Mouse (Mus musculus) liver, embryonic 15.5 days (tissue): ENCODE measurements at regions not wholly inside any gene's neighbourhood (a gene's known extent, or its start where the extent isn't known, plus 50 kb on each side); places are given as distances from the start of the nearest gene placed in this dataset.

Experiments
- ATAC-seq: fragments of 200-750 bp; cut with Nextera tagmentation; 2 replicates; pipeline ENCODE4 v1.8.0; 2017; ENCODE audit warnings: moderate number of reproducible peaks, mild to moderate bottlenecking, moderate library complexity; ENCODE audit not compliant: insufficient read depth
- H3K27ac ChIP-seq: fragments of 300-500 bp; sonication (generic); replicated peaks from 2 replicates; pipeline ENCODE4 v1.5.1; 2015; ENCODE audit warnings: mild to moderate bottlenecking, inconsistent platforms
- H3K27me3 ChIP-seq: fragments of 300-500 bp; sonication (generic); 2 replicates; pipeline ENCODE4 v1.6.1; 2015; ENCODE audit warnings: mild to moderate bottlenecking, inconsistent platforms
- H3K36me3 ChIP-seq: fragments of 300-500 bp; sonication (generic); replicated peaks from 2 replicates; pipeline ENCODE4 v1.6.1; 2015; ENCODE audit warnings: moderate library complexity, mild to moderate bottlenecking, inconsistent platforms
- H3K4me1 ChIP-seq: fragments of 300-500 bp; sonication (generic); replicated peaks from 2 replicates; pipeline ENCODE4 v1.6.1; 2015; ENCODE audit warnings: inconsistent platforms
- H3K4me2 ChIP-seq: fragments of 300-500 bp; sonication (generic); 2 replicates; pipeline ENCODE4 v1.6.1; 2015; ENCODE audit warnings: moderate library complexity, mild to moderate bottlenecking, inconsistent platforms
- H3K4me3 ChIP-seq: fragments of 300-500 bp; sonication (generic); replicated peaks from 2 replicates; pipeline ENCODE4 v1.5.1; 2015; ENCODE audit warnings: mild to moderate bottlenecking, inconsistent platforms
- H3K9ac ChIP-seq: fragments of 300-500 bp; sonication (generic); 2 replicates; pipeline ENCODE4 v1.6.1; 2015; ENCODE audit warnings: moderate library complexity, mild to moderate bottlenecking, inconsistent platforms
- H3K9me3 ChIP-seq: fragments of 300-500 bp; sonication (generic); replicated peaks from 2 replicates; pipeline ENCODE4 v1.6.1; 2016; ENCODE audit warnings: inconsistent platforms
- WGBS: fragments of 180-500 bp; shearing (Covaris S2); methylation state at CpG from one replicate; pipeline ENCODE4 v1.1.7; 2015; ENCODE audit warnings: mixed read lengths; ENCODE audit not compliant: insufficient replicate concordance; 5-methylcytosine and 5-hydroxymethylcytosine counted together

DNA sequence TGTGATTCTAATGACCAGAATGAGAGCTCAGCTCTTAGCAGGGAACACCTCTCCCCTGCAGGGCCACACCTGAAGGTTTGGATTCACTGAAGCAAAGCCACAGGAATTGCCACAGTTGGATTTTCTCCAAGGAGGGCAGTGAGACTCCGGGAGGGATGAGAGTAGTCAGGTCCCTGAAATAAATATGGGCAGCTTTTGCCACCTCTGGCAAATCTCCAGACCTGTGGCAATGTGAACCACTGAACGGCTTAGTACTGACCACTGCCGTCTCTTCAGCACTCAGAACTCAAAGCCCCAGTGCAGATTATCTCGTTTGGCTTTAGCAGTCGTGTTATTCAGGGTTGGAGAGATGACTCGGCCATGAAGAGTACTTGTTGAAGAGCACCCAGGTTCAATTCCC lies 66.9 kb upstream of the Slc2a1 start:
- no peak for ATAC-seq
- Histone ChIP-seq H3K9me3 (no peaks in the 10 kb centered on the region), H3K36me3 (no peaks in the 10 kb centered on the region), H3K9ac (peak overlapping the region; percentile 33), H3K27ac (peak overlapping the region; percentile 99), H3K4me1 (peaks cover 69% of the 10 kb centered on the region), H3K4me3 (no peak overlapping the region), H3K4me2 (peak overlapping the region; percentile 65), H3K27me3 (peaks cover 13% of the 10 kb centered on the region; the same call in 1 of the 2 replicates)
- 60% methylated on average over 6 of the region's 6 CpGs for WGBS

DNA sequence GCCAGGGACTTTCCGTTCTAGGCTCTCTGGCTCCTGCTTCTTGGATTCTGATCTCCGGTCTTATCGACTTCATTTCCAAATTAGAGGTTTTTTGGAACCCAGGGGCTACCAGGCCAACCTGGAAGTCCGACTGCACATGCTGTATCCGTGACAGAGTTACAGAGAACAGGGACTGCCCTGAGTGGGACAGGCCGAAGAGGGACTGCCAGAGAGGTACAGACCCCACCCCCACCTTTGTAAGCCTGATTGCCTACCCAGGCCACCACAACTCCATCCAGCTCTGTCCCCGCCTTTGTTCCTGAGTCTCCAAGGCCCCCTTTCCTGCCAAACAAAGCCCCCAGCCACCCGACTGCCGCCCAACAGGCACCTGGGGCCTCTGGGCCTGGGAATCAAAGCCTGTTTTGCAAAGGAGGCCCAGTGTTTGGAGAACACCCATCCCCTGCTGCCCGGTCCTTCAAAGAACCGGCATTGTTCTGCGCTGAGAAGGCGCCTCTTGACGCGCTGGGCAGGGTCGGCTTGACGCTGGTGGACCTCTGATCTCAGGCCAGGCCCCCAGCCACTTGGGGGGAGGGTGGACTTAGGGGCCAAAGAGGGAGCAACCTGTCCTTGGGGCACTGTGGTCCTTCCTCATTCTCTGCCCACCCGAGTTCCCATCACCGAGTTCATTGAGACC lies 64.4 kb upstream of the Slc2a1 start:
- WGBS = 77% methylated on average over 19 of the region's 19 CpGs
- no peaks in the 10 kb centered on the region for H3K9me3 ChIP-seq
- H3K27me3 ChIP-seq = peaks cover 13% of the 10 kb centered on the region; the same call in 1 of the 2 replicates
- H3K4me1 ChIP-seq = peaks cover 61% of the 10 kb centered on the region
- H3K4me3 ChIP-seq = no peak overlapping the region
- no peak for ATAC-seq
- H3K4me2 ChIP-seq = no peak overlapping the region
- no peaks in the 10 kb centered on the region for H3K36me3 ChIP-seq
- H3K27ac ChIP-seq = peak overlapping the region; percentile 38; the same call in 1 of the 2 replicates
- H3K9ac ChIP-seq = no peak overlapping the region

DNA sequence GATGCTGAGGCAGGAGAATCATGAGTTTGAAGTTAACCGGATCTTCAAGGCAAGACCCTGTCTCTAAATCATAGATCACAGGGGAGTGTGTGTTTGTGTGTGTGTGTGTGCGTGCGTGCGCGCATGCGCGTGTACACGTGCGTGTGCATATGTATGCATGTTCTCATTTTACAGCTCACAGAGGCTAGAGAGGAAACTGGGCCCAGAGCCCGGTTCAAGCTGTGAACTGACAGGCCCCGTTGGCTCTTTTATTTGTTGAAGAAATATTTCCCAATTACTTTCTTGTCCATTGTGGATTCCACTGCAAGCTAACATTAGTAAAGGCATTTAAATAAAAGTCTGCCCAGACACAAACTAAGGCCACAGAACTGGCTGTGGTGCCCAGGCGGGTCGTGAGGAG lies 63.7 kb upstream of the Slc2a1 start:
- H3K36me3 ChIP-seq = no peaks in the 10 kb centered on the region
- H3K4me2 ChIP-seq = no peak overlapping the region
- WGBS = 87% methylated on average over 13 of the region's 13 CpGs
- no peak overlapping the region for H3K4me3 ChIP-seq
- H3K27ac ChIP-seq = peak overlapping the region; percentile 26
- H3K4me1 ChIP-seq = peaks cover 64% of the 10 kb centered on the region
- peaks cover 13% of the 10 kb centered on the region; the same call in 1 of the 2 replicates for H3K27me3 ChIP-seq
- no peaks in the 10 kb centered on the region for H3K9me3 ChIP-seq
- no peak overlapping the region for H3K9ac ChIP-seq
- no peak for ATAC-seq

DNA sequence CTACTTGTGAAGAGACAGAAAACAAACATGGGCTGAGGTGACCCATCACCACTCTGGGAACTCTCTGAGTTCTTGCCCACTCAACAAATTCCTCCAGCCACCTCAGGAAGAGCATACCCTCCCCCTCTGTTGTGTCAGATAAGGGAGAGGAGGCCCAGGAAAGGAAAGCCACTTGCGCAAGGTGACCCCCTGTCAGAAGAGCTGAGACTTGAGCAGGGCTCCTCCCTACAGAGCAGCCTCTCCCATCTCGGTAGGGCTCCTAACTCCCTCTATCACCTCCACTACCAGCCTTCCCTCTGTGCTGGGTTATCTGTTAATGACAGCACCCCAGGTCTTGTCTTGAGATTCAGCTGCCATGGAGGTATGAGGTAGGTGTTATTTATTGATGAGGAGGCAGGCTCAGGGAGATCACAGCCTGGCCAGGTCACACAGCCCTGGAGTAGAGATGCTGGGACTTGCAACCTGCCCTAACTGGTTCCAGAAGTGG lies 57.6 kb upstream of the Slc2a1 start:
- Histone ChIP-seq H3K4me3 (peak overlapping the region; percentile 45), H3K9me3 (no peaks in the 10 kb centered on the region), H3K9ac (peak overlapping the region; percentile 58), H3K4me2 (peak overlapping the region; percentile 52), H3K4me1 (peaks cover 86% of the 10 kb centered on the region), H3K27ac (peak overlapping the region; percentile 99), H3K27me3 (peaks cover 2% of the 10 kb centered on the region; the same call in 1 of the 2 replicates), H3K36me3 (no peaks in the 10 kb centered on the region)
- ATAC-seq = peak; percentile 97
- 11% methylated on average over 2 of the region's 2 CpGs for WGBS

- peak overlapping the region; percentile 99 for H3K27ac ChIP-seq
- peaks cover 82% of the 10 kb centered on the region for H3K4me1 ChIP-seq
- H3K36me3 ChIP-seq = no peaks in the 10 kb centered on the region
- H3K4me2 ChIP-seq = peak overlapping the region; percentile 50
- no peak overlapping the region for H3K4me3 ChIP-seq
- peak overlapping the region; percentile 36 for H3K9ac ChIP-seq
- 41% methylated on average over 3 of the region's 3 CpGs for WGBS
- peaks cover 17% of the 10 kb centered on the region; the same call in 1 of the 2 replicates for H3K27me3 ChIP-seq
- H3K9me3 ChIP-seq = no peaks in the 10 kb centered on the region
- no peak for ATAC-seq
These were observed 56.0 kb upstream of the Slc2a1 start for GRCm38 (mm10) chr4:119052537-119052936.

GRCm38 (mm10) chr4:119053241-119053640 lies 55.3 kb upstream of the Slc2a1 start:
- Histone ChIP-seq H3K4me3 (0 out of 2 replicates have a peak overlapping the region, but pooled peaks have one; percentile 15), H3K4me2 (peak overlapping the region; percentile 50), H3K9ac (peak overlapping the region; percentile 36), H3K4me1 (peaks cover 79% of the 10 kb centered on the region), H3K36me3 (no peaks in the 10 kb centered on the region), H3K27ac (peak overlapping the region; percentile 99), H3K9me3 (no peaks in the 10 kb centered on the region), H3K27me3 (peaks cover 22% of the 10 kb centered on the region)
- ATAC-seq = no peak
- 64% methylated on average over 4 of the region's 4 CpGs for whole genome bisulfite sequencing

DNA sequence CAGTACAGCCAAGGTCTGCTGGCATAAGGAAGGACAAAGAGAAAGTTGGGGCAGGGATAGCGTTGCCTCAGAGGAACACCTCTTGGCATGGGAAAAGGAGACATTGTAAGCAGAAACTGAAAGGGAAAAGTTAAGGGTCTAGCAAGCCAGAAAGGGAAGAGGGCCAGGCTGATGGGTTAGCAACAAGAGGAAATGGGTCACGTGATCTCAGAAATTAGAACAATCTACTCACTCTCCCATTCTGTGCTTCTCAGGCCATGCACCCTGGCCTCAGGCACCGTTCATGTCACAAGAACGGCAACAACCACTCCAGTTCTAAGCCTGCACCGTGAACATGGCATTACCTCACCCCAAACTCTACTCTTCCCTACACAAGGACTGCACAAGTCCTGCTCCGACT lies 54.8 kb upstream of the Slc2a1 start:
- Histone ChIP-seq H3K36me3 (no peaks in the 10 kb centered on the region), H3K9me3 (no peaks in the 10 kb centered on the region), H3K27ac (peak overlapping the region; percentile 99), H3K4me3 (peak overlapping the region; percentile 6; the same call in 1 of the 2 replicates), H3K27me3 (peaks cover 22% of the 10 kb centered on the region), H3K4me1 (peaks cover 74% of the 10 kb centered on the region), H3K9ac (peak overlapping the region; percentile 36; the same call in 1 of the 2 replicates), H3K4me2 (peak overlapping the region; percentile 50)
- 53% methylated on average over 6 of the region's 6 CpGs for WGBS
- ATAC-seq = no peak

DNA sequence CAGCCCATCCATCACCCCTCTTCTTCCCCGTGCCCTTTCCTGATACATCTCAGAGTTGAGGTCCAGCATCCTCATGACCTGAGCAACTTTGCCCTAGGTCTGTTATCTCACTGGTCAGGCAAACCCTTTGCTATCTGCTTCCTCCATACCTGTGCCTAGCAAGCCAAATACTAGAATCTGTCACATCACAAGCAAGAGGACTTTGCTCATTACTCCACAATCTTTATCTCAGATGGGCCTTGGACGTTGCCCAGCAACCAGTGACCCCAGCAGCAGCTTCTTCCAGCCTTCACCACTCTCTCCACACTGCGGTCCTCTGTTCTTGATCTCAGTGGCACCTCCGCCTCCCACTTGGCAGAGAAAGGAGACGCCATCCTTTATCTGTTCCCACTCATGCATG lies 54.4 kb upstream of the Slc2a1 start:
- peak overlapping the region; percentile 6; the same call in 1 of the 2 replicates for H3K4me3 ChIP-seq
- peak overlapping the region; percentile 99 for H3K27ac ChIP-seq
- H3K9me3 ChIP-seq = no peaks in the 10 kb centered on the region
- H3K36me3 ChIP-seq = no peaks in the 10 kb centered on the region
- H3K4me1 ChIP-seq = peaks cover 70% of the 10 kb centered on the region
- peak overlapping the region; percentile 50 for H3K4me2 ChIP-seq
- peak overlapping the region; percentile 36 for H3K9ac ChIP-seq
- peak; percentile 54 for ATAC-seq
- WGBS = 22% methylated on average over 5 of the region's 5 CpGs
- H3K27me3 ChIP-seq = peaks cover 22% of the 10 kb centered on the region

DNA sequence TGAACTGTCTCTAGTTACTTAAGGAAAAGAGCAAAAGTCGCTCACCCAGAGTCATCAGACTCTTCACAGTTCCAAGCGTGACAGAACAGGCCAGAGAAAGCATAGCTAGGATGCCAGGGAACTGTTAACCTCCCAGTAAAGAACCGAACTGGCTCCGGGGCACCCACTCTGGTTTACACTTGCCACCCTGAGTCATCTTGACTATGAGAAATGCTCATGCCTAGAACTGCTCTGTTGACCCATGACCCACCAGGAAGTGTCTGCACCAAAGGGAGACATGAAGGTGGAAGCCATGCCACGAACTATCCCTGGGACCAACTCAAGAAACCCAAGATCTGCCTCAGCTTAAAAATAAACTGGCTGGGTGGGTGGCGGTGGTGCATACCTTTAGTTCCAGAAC lies 51.3 kb upstream of the Slc2a1 start:
- WGBS = 72% methylated on average over 6 of the region's 6 CpGs
- H3K27ac ChIP-seq = no peak overlapping the region
- H3K4me3 ChIP-seq = no peak overlapping the region
- H3K9me3 ChIP-seq = no peaks in the 10 kb centered on the region
- no peak overlapping the region for H3K9ac ChIP-seq
- no peak overlapping the region for H3K4me2 ChIP-seq
- H3K4me1 ChIP-seq = peaks cover 40% of the 10 kb centered on the region
- ATAC-seq = no peak
- H3K27me3 ChIP-seq = peaks cover 39% of the 10 kb centered on the region
- H3K36me3 ChIP-seq = no peaks in the 10 kb centered on the region

- no peak overlapping the region for H3K27ac ChIP-seq
- H3K36me3 ChIP-seq = no peaks in the 10 kb centered on the region
- WGBS = 48% methylated on average over 1 of the region's 1 CpGs
- no peaks in the 10 kb centered on the region for H3K9me3 ChIP-seq
- peaks cover 42% of the 10 kb centered on the region for H3K27me3 ChIP-seq
- no peak for ATAC-seq
- no peak overlapping the region for H3K4me2 ChIP-seq
- peaks cover 33% of the 10 kb centered on the region for H3K4me1 ChIP-seq
- no peak overlapping the region; the same call in 1 of the 2 replicates for H3K9ac ChIP-seq
- no peak overlapping the region for H3K4me3 ChIP-seq
These were observed 50.7 kb upstream of the Slc2a1 start for GRCm38 (mm10) chr4:119057826-119058225.
